In genomic region chr12:37978498-37979187, GRCm38 (mm10) we compare ENCODE assay signal across 16 mouse cellular contexts.
DNase-seq lines count a peak whose midpoint lies in the region; ATAC-seq lines count a peak whose summit lies in the region.
"Had no signal": no experiment of that assay in that cellular context is flagged by ENCODE, and none has a peak within 500 bp of the region (broad histone marks: within the 10 kb centered on the region; RNA-seq: fewer than 3 reads in every experiment).

No protein-coding gene starts in this region.

- WGBS in forebrain, embryonic 11.5 days = 18% methylated on average over 2 of the region's 2 CpGs
- WGBS in forebrain, embryonic 10.5 days = 36% methylated on average over 2 of the region's 2 CpGs
- 49% methylated on average over 2 of the region's 2 CpGs for WGBS in midbrain, embryonic 14.5 days
- 37% methylated on average over 2 of the region's 2 CpGs for WGBS in midbrain, embryonic 11.5 days
- WGBS in forebrain, embryonic 15.5 days = 12% methylated on average over 2 of the region's 2 CpGs

- ATAC-seq in forebrain, embryonic 11.5 days (replicated peaks; ENCODE audit: low FRiP score) = peak; percentile 90
- no peak for ATAC-seq in midbrain, embryonic 14.5 days (ENCODE audit: low FRiP score, low TSS enrichment)
- ATAC-seq in midbrain, embryonic 11.5 days (ENCODE audit: low FRiP score) = no peak
- ATAC-seq in forebrain, embryonic 15.5 days (replicated peaks) = peak; percentile 97
- ATAC-seq in monocyte, adult 5-6 weeks (replicated peaks; ENCODE audit: insufficient number of reproducible peaks, low FRiP score, low TSS enrichment, poor library complexity, severe bottlenecking) = no peak
- ATAC-seq: liver, postnatal 0 days had no signal

- no peak overlapping the region for H3K4me3 ChIP-seq in forebrain, embryonic 11.5 days (ENCODE audit: low read depth, low read length)
- H3K4me3 ChIP-seq in forebrain, embryonic 10.5 days = no peak overlapping the region
- H3K4me3 ChIP-seq in midbrain, embryonic 14.5 days (replicated peaks; ENCODE audit: low read depth, low read length) = no peak overlapping the region
- no peak overlapping the region for H3K4me3 ChIP-seq in midbrain, embryonic 11.5 days (ENCODE audit: low read depth, low read length)
- H3K4me3 ChIP-seq in forebrain, embryonic 15.5 days = no peak overlapping the region
- H3K4me3 ChIP-seq: embryonic facial prominence, embryonic 15.5 days; gastrocnemius, adult 2 months had no signal

- no peaks in the 10 kb centered on the region for H3K36me3 ChIP-seq in forebrain, embryonic 11.5 days (ENCODE audit: control insufficient read depth, insufficient read depth, low read length)
- no peaks in the 10 kb centered on the region for H3K36me3 ChIP-seq in forebrain, embryonic 10.5 days (replicated peaks)
- H3K36me3 ChIP-seq in midbrain, embryonic 14.5 days (ENCODE audit: control insufficient read depth, insufficient read depth, low read length) = no peaks in the 10 kb centered on the region
- H3K36me3 ChIP-seq in midbrain, embryonic 11.5 days (ENCODE audit: control insufficient read depth, insufficient read depth, low read length) = no peaks in the 10 kb centered on the region
- H3K36me3 ChIP-seq in forebrain, embryonic 15.5 days = no peaks in the 10 kb centered on the region
- H3K36me3 ChIP-seq: embryonic facial prominence, embryonic 15.5 days had no signal

- 0 out of 2 replicates have a peak overlapping the region, but pooled peaks have one; percentile 12 for H3K27ac ChIP-seq in forebrain, embryonic 11.5 days (ENCODE audit: low read depth, low read length)
- H3K27ac ChIP-seq in forebrain, embryonic 10.5 days = no peak overlapping the region
- H3K27ac ChIP-seq in midbrain, embryonic 14.5 days (replicated peaks; ENCODE audit: low read depth, low read length) = no peak overlapping the region
- no peak overlapping the region for H3K27ac ChIP-seq in midbrain, embryonic 11.5 days (ENCODE audit: low read depth, low read length)
- peak overlapping the region; percentile 58 for H3K27ac ChIP-seq in forebrain, embryonic 15.5 days (replicated peaks)
- H3K27ac ChIP-seq: embryonic facial prominence, embryonic 15.5 days; gastrocnemius, adult 2 months; macrophage had no signal

- H3K4me1 ChIP-seq in forebrain, embryonic 11.5 days (replicated peaks; ENCODE audit: control insufficient read depth, insufficient read depth, low read length) = no peaks in the 10 kb centered on the region
- H3K4me1 ChIP-seq in forebrain, embryonic 10.5 days = peaks cover 5% of the 10 kb centered on the region; the same call in 1 of the 2 replicates
- no peaks in the 10 kb centered on the region for H3K4me1 ChIP-seq in midbrain, embryonic 14.5 days (ENCODE audit: control insufficient read depth, insufficient read depth, low read length)
- H3K4me1 ChIP-seq in midbrain, embryonic 11.5 days (ENCODE audit: control insufficient read depth, insufficient read depth, low read length) = no peaks in the 10 kb centered on the region
- H3K4me1 ChIP-seq in forebrain, embryonic 15.5 days = 0 out of 2 replicates have a peak, but pooled peaks cover 5% of the 10 kb centered on the region
- H3K4me1 ChIP-seq: embryonic facial prominence, embryonic 15.5 days had no signal

- no peak overlapping the region for H3K9ac ChIP-seq in forebrain, embryonic 11.5 days (ENCODE audit: low read length)
- H3K9ac ChIP-seq in midbrain, embryonic 14.5 days (replicated peaks; ENCODE audit: low read length) = no peak overlapping the region
- no peak overlapping the region for H3K9ac ChIP-seq in midbrain, embryonic 11.5 days (ENCODE audit: low read length)
- H3K9ac ChIP-seq in forebrain, embryonic 15.5 days (replicated peaks) = no peak overlapping the region
- H3K9ac ChIP-seq: embryonic facial prominence, embryonic 15.5 days; liver, postnatal 0 days had no signal

- no peak for DNase-seq in forebrain, embryonic 11.5 days (ENCODE audit: low spot score)
- DNase-seq in forebrain, embryonic 10.5 days (ENCODE audit: extremely low spot score, low spot score) = no peak
- peak; percentile 8 for DNase-seq in midbrain, embryonic 14.5 days
- no peak for DNase-seq in midbrain, embryonic 11.5 days (ENCODE audit: low spot score, missing footprints)
- DNase-seq in right cerebral cortex, postnatal 36 days (ENCODE audit: low spot score in 2 of 2) = peak; percentile 8 to 53
- no peak for DNase-seq in cerebellum, adult 11 months
- DNase-seq: adrenal gland, adult 2 months; cerebellum, postnatal 36 days; gastrocnemius, adult 2 months; kidney, adult 9 months; liver, postnatal 0 days; thymus, postnatal 25 days had no signal

- H3K27me3 ChIP-seq in forebrain, embryonic 11.5 days (ENCODE audit: control insufficient read depth, insufficient read depth, low read length) = no peaks in the 10 kb centered on the region
- H3K27me3 ChIP-seq in forebrain, embryonic 10.5 days (ENCODE audit: poor library complexity, severe bottlenecking) = no peaks in the 10 kb centered on the region
- no peaks in the 10 kb centered on the region for H3K27me3 ChIP-seq in midbrain, embryonic 14.5 days (ENCODE audit: control insufficient read depth, insufficient read depth, low read length)
- no peaks in the 10 kb centered on the region for H3K27me3 ChIP-seq in midbrain, embryonic 11.5 days (ENCODE audit: control insufficient read depth, insufficient read depth, low read length)
- no peaks in the 10 kb centered on the region for H3K27me3 ChIP-seq in forebrain, embryonic 15.5 days
- H3K27me3 ChIP-seq: embryonic facial prominence, embryonic 15.5 days had no signal

- no peaks in the 10 kb centered on the region for H3K9me3 ChIP-seq in forebrain, embryonic 11.5 days (ENCODE audit: control insufficient read depth, low read length)
- H3K9me3 ChIP-seq in forebrain, embryonic 10.5 days = no peaks in the 10 kb centered on the region
- H3K9me3 ChIP-seq in midbrain, embryonic 14.5 days (ENCODE audit: control insufficient read depth, low read length) = no peaks in the 10 kb centered on the region
- H3K9me3 ChIP-seq in midbrain, embryonic 11.5 days (ENCODE audit: control insufficient read depth, low read length) = no peaks in the 10 kb centered on the region
- H3K9me3 ChIP-seq in forebrain, embryonic 15.5 days = no peaks in the 10 kb centered on the region
- H3K9me3 ChIP-seq: embryonic facial prominence, embryonic 15.5 days had no signal

- no peak overlapping the region for H3K4me2 ChIP-seq in forebrain, embryonic 11.5 days (ENCODE audit: low read depth, low read length, severe bottlenecking)
- no peak overlapping the region for H3K4me2 ChIP-seq in midbrain, embryonic 14.5 days (ENCODE audit: low read length)
- no peak overlapping the region for H3K4me2 ChIP-seq in midbrain, embryonic 11.5 days
- H3K4me2 ChIP-seq in forebrain, embryonic 15.5 days (replicated peaks) = no peak overlapping the region
- H3K4me2 ChIP-seq: embryonic facial prominence, embryonic 15.5 days had no signal

Comparison
In these comparisons a context has a peak if more than half of its experiments do, and no peak if none do; other contexts are left out.
1. DNase-seq: peak in midbrain, embryonic 14.5 days (single experiment) and right cerebral cortex, postnatal 36 days (2 of 2); none in forebrain, embryonic 11.5 days (single experiment), forebrain, embryonic 10.5 days (single experiment), midbrain, embryonic 11.5 days (single experiment) and cerebellum, adult 11 months (single experiment).
2. H3K27ac ChIP-seq: peak in forebrain, embryonic 11.5 days (single experiment) and forebrain, embryonic 15.5 days (single experiment); none in forebrain, embryonic 10.5 days (single experiment), midbrain, embryonic 14.5 days (single experiment) and midbrain, embryonic 11.5 days (single experiment).
3. ATAC-seq: peak in forebrain, embryonic 11.5 days (single experiment) and forebrain, embryonic 15.5 days (single experiment); none in midbrain, embryonic 14.5 days (single experiment), midbrain, embryonic 11.5 days (single experiment) and monocyte, adult 5-6 weeks (single experiment).